Mouse (Mus musculus) kidney, adult 2 months (tissue): ENCODE measurements at regions not wholly inside any gene's neighbourhood (a gene's known extent, or its start where the extent isn't known, plus 50 kb on each side); places are given as distances from the start of the nearest gene placed in this dataset.

Experiments used
- CTCF ChIP-seq: fragments of 200-500 bp; conservative IDR thresholded peaks from 2 replicates; pipeline ENCODE4 v1.5.1; 2011; ENCODE audit warnings: low read depth, mild to moderate bottlenecking, control low read depth, low read length, moderate library complexity, mixed read lengths; ENCODE audit not compliant: insufficient read depth, insufficient read length
- POLR2A ChIP-seq: fragments of 200-500 bp; IDR thresholded peaks from one replicate; pipeline ENCODE4 v1.6.1; 2011; ENCODE audit warnings: low read depth, low read length, control low read depth

GRCm38 (mm10) chr1:137204371-137204770 is 244.1 kb upstream of the Nr5a2 start:
- TF ChIP-seq POLR2A (no peak), CTCF (no peak)
